Mouse (Mus musculus) heart, postnatal 25 days (tissue): ENCODE data around the gene Jarid2. TPM values are rescaled to one million over a fixed set of nuclear protein-coding genes. Genes with fewer than 3 reads are reported as not detected.

ENCODE experiments used
- DNase-seq: peaks from one replicate; pipeline ENCODE4 v3.0.0; 2022; ENCODE audit warnings: low spot score
- intact Hi-C: fragments of 180-260 bp; cut with DNase I; formaldehyde crosslinking; loops from one replicate; pipeline ENCODE4 v1.15.1; 2025
- total RNA-seq, 2 experiments: library from RNA; stranded (reverse); gene quantifications; 2 replicates each; pipeline ENCODE4 v1.2.3; 2021

The Jarid2 gene
- total RNA-seq, 2 experiments from 2014 or later, result 32.5 to 33.2 TPM

GRCm38 (mm10) chr13:44770808-44771605 is 41.7 kb downstream of the Jarid2 start:
- no peak for DNase-seq
- intact Hi-C loops, result no loop called here

GRCm38 (mm10) chr13:44772816-44773215 is 43.5 kb downstream of the Jarid2 start:
- no peak for DNase-seq
- intact Hi-C loops, result no loop called here

GRCm38 (mm10) chr13:44774351-44774750 is 45.1 kb downstream of the Jarid2 start:
- DNase-seq, result no peak
- intact Hi-C loops, result no loop called here

- DNase-seq, result no peak
- intact Hi-C loops, result no loop called here
Observed at GRCm38 (mm10) chr13:44775396-44775795, 46.1 kb downstream of the Jarid2 start.

GRCm38 (mm10) chr13:44780506-44780905 is 51.2 kb downstream of the Jarid2 start:
- intact Hi-C loops, result no loop called here
- DNase-seq, result no peak

GRCm38 (mm10) chr13:44781126-44781525 is 51.9 kb downstream of the Jarid2 start:
- no peak for DNase-seq
- intact Hi-C loops, result no loop called here

- intact Hi-C loops, result no loop called here
- DNase-seq, result no peak
Observed at GRCm38 (mm10) chr13:44784551-44784950, 55.3 kb downstream of the Jarid2 start.

- DNase-seq, result no peak
- intact Hi-C loops, result loop anchor here (5.0 kb wide), 1 partner anchor 54 kb away; no protein-coding TSS in a partner anchor
Observed at GRCm38 (mm10) chr13:44786291-44786690, 57.0 kb downstream of the Jarid2 start.

- DNase-seq, result no peak
- intact Hi-C loops, result loop anchor here (5.0 kb wide), 1 partner anchor 56 kb away; no protein-coding TSS in a partner anchor
Observed at GRCm38 (mm10) chr13:44788352-44789125, 59.3 kb downstream of the Jarid2 start.

GRCm38 (mm10) chr13:44789982-44790381 is 60.7 kb downstream of the Jarid2 start:
- no peak for DNase-seq
- intact Hi-C loops, result loop anchor here (5.0 kb wide), 1 partner anchor 58 kb away; no protein-coding TSS in a partner anchor

- intact Hi-C loops, result no loop called here
- no peak for DNase-seq
Observed at GRCm38 (mm10) chr13:44792361-44792892, 63.2 kb downstream of the Jarid2 start.

- intact Hi-C loops, result loop anchor here (5.0 kb wide), 1 partner anchor 36 kb away; no protein-coding TSS in a partner anchor
- DNase-seq, result no peak
Observed at GRCm38 (mm10) chr13:44795891-44796290, 66.6 kb downstream of the Jarid2 start.

- DNase-seq, result no peak
- intact Hi-C loops, result loop anchor here (5.0 kb wide), 1 partner anchor 36 kb away; no protein-coding TSS in a partner anchor
Observed at GRCm38 (mm10) chr13:44796775-44797174, 67.5 kb downstream of the Jarid2 start.

- no peak for DNase-seq
- intact Hi-C loops, result loop anchor here (5.0 kb wide), 1 partner anchor 34 kb away; no protein-coding TSS in a partner anchor
Observed at GRCm38 (mm10) chr13:44798280-44798679, 69.0 kb downstream of the Jarid2 start.

- no peak for DNase-seq
- intact Hi-C loops, result loop anchor here (5.0 kb wide), 1 partner anchor 33 kb away; no protein-coding TSS in a partner anchor
Observed at GRCm38 (mm10) chr13:44799166-44799565, 69.9 kb downstream of the Jarid2 start.

GRCm38 (mm10) chr13:44800059-44800458 is 70.8 kb downstream of the Jarid2 start:
- DNase-seq, result no peak
- intact Hi-C loops, result no loop called here

GRCm38 (mm10) chr13:44804876-44805275 is 75.6 kb downstream of the Jarid2 start:
- intact Hi-C loops, result no loop called here
- DNase-seq, result no peak

GRCm38 (mm10) chr13:44808307-44808706 is 79.0 kb downstream of the Jarid2 start:
- intact Hi-C loops, result no loop called here
- DNase-seq, result no peak

GRCm38 (mm10) chr13:44811021-44811420 is 81.7 kb downstream of the Jarid2 start:
- DNase-seq, result no peak
- intact Hi-C loops, result no loop called here

GRCm38 (mm10) chr13:44811601-44812000 is 82.3 kb downstream of the Jarid2 start:
- DNase-seq, result no peak
- intact Hi-C loops, result no loop called here
